Mouse (Mus musculus) lung, embryonic 14.5 days (tissue): Measurements from ENCODE around the gene Sap30bp. TPM values are rescaled to one million over a fixed set of nuclear protein-coding genes. Genes with fewer than 3 reads are reported as not detected.

Source experiments
- ATAC-seq: fragments of 200-750 bp; cut with Nextera tagmentation; 2 replicates; pipeline ENCODE4 v1.8.0; 2017; ENCODE audit warnings: mild to moderate bottlenecking, moderate TSS enrichment, moderate library complexity; ENCODE audit not compliant: insufficient read depth
- DNase-seq: peaks from one replicate; pipeline ENCODE4 v3.0.0-alpha.2; 2015
- H3K27ac ChIP-seq: fragments of 300-500 bp; sonication (generic); 2 replicates; pipeline ENCODE4 v1.5.1; 2014; ENCODE audit warnings: low read depth, mild to moderate bottlenecking, moderate library complexity
- H3K27me3 ChIP-seq: fragments of 300-500 bp; sonication (generic); 2 replicates; pipeline ENCODE4 v1.6.1; 2014; ENCODE audit warnings: low read length, control low read depth; ENCODE audit not compliant: insufficient read depth
- H3K36me3 ChIP-seq: fragments of 300-500 bp; sonication (generic); 2 replicates; pipeline ENCODE4 v1.6.1; 2014; ENCODE audit warnings: control low read depth; ENCODE audit not compliant: insufficient read depth
- H3K4me1 ChIP-seq: fragments of 300-500 bp; sonication (generic); 2 replicates; pipeline ENCODE4 v1.6.1; 2014; ENCODE audit warnings: antibody characterized with exemption, control low read depth; ENCODE audit not compliant: insufficient read depth
- H3K4me2 ChIP-seq: fragments of 300-500 bp; sonication (generic); 2 replicates; pipeline ENCODE4 v1.6.1; 2014; ENCODE audit warnings: mild to moderate bottlenecking
- H3K4me3 ChIP-seq: fragments of 300-500 bp; sonication (generic); 2 replicates; pipeline ENCODE4 v1.5.1; 2014; ENCODE audit warnings: low read depth, low read length
- H3K9ac ChIP-seq: fragments of 300-500 bp; sonication (generic); 2 replicates; pipeline ENCODE4 v1.6.1; 2014
- H3K9me3 ChIP-seq: fragments of 300-500 bp; sonication (generic); 2 replicates; pipeline ENCODE4 v1.6.1; 2016; ENCODE audit warnings: low read depth, low read length, control low read depth
- CTCF ChIP-seq: IDR thresholded peaks from 2 replicates; pipeline ENCODE4 v1.5.1; 2016; ENCODE audit warnings: antibody characterized with exemption, low read depth
- WGBS: fragments of 180-500 bp; shearing (Covaris S2); extraction: QIAGEN DNeasy Blood & Tissue Kit; methylation state at CpG from one replicate; pipeline ENCODE4 v1.1.7; 2014; 5-methylcytosine and 5-hydroxymethylcytosine counted together
- polyA plus RNA-seq: library from polyadenylated mRNA; unstranded; fragments of >200 nt; fragmentation: Nextera tagmentation; extraction: Ambion mirVana; gene quantifications from 2 replicates; pipeline ENCODE4 v1.2.1, GENCODE M21; 2014

The Sap30bp gene
- polyA plus RNA-seq, 1 experiment from 2014 or later, result 39.1 TPM

GRCm38 (mm10) chr11:115904956-115905790, 27.9 kb upstream of the Sap30bp start:
- H3K4me3 ChIP-seq, result peak overlapping the region; percentile 4; the same call in 1 of the 2 replicates
- H3K27me3 ChIP-seq, result no peaks in the 10 kb centered on the region
- ATAC-seq (peak; percentile 50), DNase-seq (peak; percentile 66)
- no peaks in the 10 kb centered on the region for H3K9me3 ChIP-seq
- 0 out of 2 replicates have a peak overlapping the region, but pooled peaks have one; percentile 8 for H3K9ac ChIP-seq
- peak overlapping the region; percentile 77 for H3K27ac ChIP-seq
- 0 out of 2 replicates have a peak, but pooled peaks cover 3% of the 10 kb centered on the region for H3K36me3 ChIP-seq
- TF ChIP-seq CTCF, result peak; percentile 24; the same call in 1 of the 2 replicates
- H3K4me2 ChIP-seq, result peak overlapping the region; percentile 37; the same call in 1 of the 2 replicates
- peaks cover 36% of the 10 kb centered on the region for H3K4me1 ChIP-seq
- WGBS, result 43% methylated on average over 16 of the region's 16 CpGs

GRCm38 (mm10) chr11:115906116-115906515, 27.0 kb upstream of the Sap30bp start:
- ATAC-seq (no peak), DNase-seq (no peak)
- H3K9ac ChIP-seq, result no peak overlapping the region
- H3K4me3 ChIP-seq, result no peak overlapping the region
- 78% methylated on average over 3 of the region's 3 CpGs for WGBS
- H3K27me3 ChIP-seq, result no peaks in the 10 kb centered on the region
- no peaks in the 10 kb centered on the region for H3K9me3 ChIP-seq
- TF ChIP-seq CTCF, result no peak
- no peak overlapping the region for H3K4me2 ChIP-seq
- peaks cover 31% of the 10 kb centered on the region for H3K4me1 ChIP-seq
- 0 out of 2 replicates have a peak, but pooled peaks cover 3% of the 10 kb centered on the region for H3K36me3 ChIP-seq
- no peak overlapping the region for H3K27ac ChIP-seq

- H3K27ac ChIP-seq, result no peak overlapping the region
- H3K36me3 ChIP-seq, result 0 out of 2 replicates have a peak, but pooled peaks cover 3% of the 10 kb centered on the region
- 79% methylated on average over 5 of the region's 5 CpGs for WGBS
- H3K9me3 ChIP-seq, result no peaks in the 10 kb centered on the region
- ATAC-seq (no peak), DNase-seq (no peak)
- no peak overlapping the region for H3K4me3 ChIP-seq
- no peak overlapping the region for H3K9ac ChIP-seq
- peaks cover 31% of the 10 kb centered on the region for H3K4me1 ChIP-seq
- H3K4me2 ChIP-seq, result no peak overlapping the region
- no peak for TF ChIP-seq CTCF
- no peaks in the 10 kb centered on the region for H3K27me3 ChIP-seq
These were observed 26.6 kb upstream of the Sap30bp start for GRCm38 (mm10) chr11:115906521-115906920.

- ATAC-seq (no peak), DNase-seq (no peak)
- TF ChIP-seq CTCF, result no peak
- no peaks in the 10 kb centered on the region for H3K4me1 ChIP-seq
- no peak overlapping the region for H3K4me2 ChIP-seq
- H3K9me3 ChIP-seq, result no peaks in the 10 kb centered on the region
- H3K27me3 ChIP-seq, result no peaks in the 10 kb centered on the region
- 76% methylated on average over 5 of the region's 5 CpGs for WGBS
- peak overlapping the region; percentile 87 for H3K27ac ChIP-seq
- H3K9ac ChIP-seq, result no peak overlapping the region
- H3K36me3 ChIP-seq, result peaks cover 18% of the 10 kb centered on the region
- no peak overlapping the region for H3K4me3 ChIP-seq
These were observed 21.9 kb upstream of the Sap30bp start for GRCm38 (mm10) chr11:115911134-115911561.

- TF ChIP-seq CTCF, result no peak
- peak; percentile 71 for DNase-seq
- Histone ChIP-seq H3K27me3 (no peaks in the 10 kb centered on the region), H3K4me3 (no peak within 1 kb of the TSS), H3K27ac (peak within 1 kb of the TSS; percentile 87), H3K9me3 (no peaks in the 10 kb centered on the region), H3K36me3 (peaks cover 25% of the 10 kb centered on the region), H3K4me1 (no peaks in the 10 kb centered on the region), H3K9ac (peak within 1 kb of the TSS; percentile 3; the same call in 1 of the 2 replicates), H3K4me2 (peak within 1 kb of the TSS; percentile 10)
- WGBS, result 66% methylated on average over 11 of the region's 11 CpGs
- peak; percentile 88 for ATAC-seq
These were observed 21.3 kb upstream of the Sap30bp start, which contains the start of gene Smim6 for GRCm38 (mm10) chr11:115911632-115912376. TSS of gene Smim6 (plus strand) at chr11:115912017.

GRCm38 (mm10) chr11:115916579-115916978, 16.5 kb upstream of the Sap30bp start:
- Histone ChIP-seq H3K4me1 (no peaks in the 10 kb centered on the region), H3K27me3 (no peaks in the 10 kb centered on the region), H3K9me3 (no peaks in the 10 kb centered on the region), H3K36me3 (peaks cover 39% of the 10 kb centered on the region), H3K4me3 (no peak overlapping the region), H3K9ac (no peak overlapping the region), H3K4me2 (no peak overlapping the region), H3K27ac (no peak overlapping the region)
- no peak for ATAC-seq
- DNase-seq, result no peak
- 91% methylated on average over 4 of the region's 4 CpGs for WGBS
- no peak for TF ChIP-seq CTCF

GRCm38 (mm10) chr11:115918637-115919036, 14.4 kb upstream of the Sap30bp start:
- no peaks in the 10 kb centered on the region for H3K27me3 ChIP-seq
- no peak for ATAC-seq
- TF ChIP-seq CTCF, result no peak
- H3K4me1 ChIP-seq, result no peaks in the 10 kb centered on the region
- no peak for DNase-seq
- WGBS, result 77% methylated on average over 5 of the region's 5 CpGs
- no peak overlapping the region for H3K4me3 ChIP-seq
- H3K36me3 ChIP-seq, result peaks cover 43% of the 10 kb centered on the region
- H3K4me2 ChIP-seq, result no peak overlapping the region
- H3K9me3 ChIP-seq, result no peaks in the 10 kb centered on the region
- no peak overlapping the region for H3K9ac ChIP-seq
- no peak overlapping the region for H3K27ac ChIP-seq
